ENCODE assay signal across 26 mouse cellular contexts in the genomic region with DNA sequence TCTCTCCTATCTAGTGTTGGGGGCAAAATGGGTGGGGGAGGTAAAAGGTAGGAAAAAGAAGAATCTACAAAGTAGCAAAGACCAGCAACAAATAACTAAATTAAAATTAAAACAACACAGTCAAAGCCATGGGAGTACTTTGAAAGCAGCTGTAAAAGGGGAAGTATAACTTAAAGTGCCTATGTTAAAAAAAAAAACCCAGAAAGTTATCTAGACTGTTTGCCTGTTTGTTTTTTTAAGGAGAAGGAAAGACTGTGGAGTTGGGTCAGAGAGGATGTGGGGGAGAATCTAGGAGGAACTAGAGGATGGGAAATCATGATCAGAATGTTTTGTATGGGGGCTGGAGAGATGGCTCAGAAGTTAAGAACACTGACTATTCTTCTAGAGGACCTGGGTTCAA.
DNase-seq lines count a peak whose midpoint lies in the region; ATAC-seq and TF ChIP-seq lines count a peak whose summit lies in the region.
"Had no signal": no experiment of that assay in that cellular context is flagged by ENCODE, and none has a peak within 500 bp of the region (broad histone marks: within the 10 kb centered on the region; RNA-seq: fewer than 3 reads in every experiment).

No protein-coding gene starts in this region.

- peak; percentile 62 for ATAC-seq in common myeloid progenitor, adult 5-6 weeks (replicated peaks; ENCODE audit: low read depth, poor library complexity, severe bottlenecking)
- ATAC-seq in megakaryocyte progenitor cell, adult 5-6 weeks (replicated peaks; ENCODE audit: poor library complexity) = peak; percentile 60; the same call in 1 of the 2 replicates
- ATAC-seq: activated CD4-positive, CD25-positive, alpha-beta regulatory T cell, adult 4 months; CD4-positive, CD25-positive, alpha-beta regulatory T cell, adult 4 months; forebrain, embryonic 13.5 days; forebrain, embryonic 15.5 days; forebrain, postnatal 0 days; Patski had no signal

- no peaks in the 10 kb centered on the region for H3K36me3 ChIP-seq in MEL (ENCODE audit: control insufficient read depth in 1 of 2, insufficient read depth in 2 of 2, low read length in 2 of 2)
- H3K36me3 ChIP-seq: embryonic facial prominence, embryonic 10.5 days; embryonic facial prominence, embryonic 12.5 days; forebrain, embryonic 15.5 days; G1E had no signal

- H3K27me3 ChIP-seq in MEL (ENCODE audit: control insufficient read depth in 1 of 2, insufficient read depth in 2 of 2, low read length in 2 of 2) = no peaks in the 10 kb centered on the region
- H3K27me3 ChIP-seq: CH12.LX; embryonic facial prominence, embryonic 12.5 days; forebrain, embryonic 13.5 days; forebrain, embryonic 15.5 days; Patski had no signal

- no peak for TF ChIP-seq EP300 in MEL (IDR thresholded peaks at IDR 0.05; ENCODE audit: low read depth in 1 of 2, low read length in 2 of 2)

- no peak for TF ChIP-seq CTCF in MEL (IDR thresholded peaks at IDR 0.05 in 2 of 3, conservative IDR thresholded peaks at IDR 0.05 in 1 of 3; ENCODE audit: control insufficient read depth in 1 of 3, insufficient read depth in 1 of 3, low read depth in 2 of 3, low read length in 3 of 3, poor library complexity in 1 of 3, severe bottlenecking in 1 of 3)

- no peaks in the 10 kb centered on the region for H3K79me2 ChIP-seq in MEL (ENCODE audit: control insufficient read depth, insufficient read depth, low read length, poor library complexity)

- no peak for TF ChIP-seq RAD21 in MEL (IDR thresholded peaks at IDR 0.05; ENCODE audit: low read depth, low read length)

- no peak for TF ChIP-seq POLR2A in MEL (IDR thresholded peaks at IDR 0.05; ENCODE audit: control insufficient read depth in 1 of 2, insufficient read depth in 1 of 2, low read depth in 1 of 2, low read length in 2 of 2, poor library complexity in 1 of 2)

- no peaks in the 10 kb centered on the region for H3K4me1 ChIP-seq in MEL (ENCODE audit: control insufficient read depth in 1 of 2, insufficient read depth in 2 of 2, low read length in 2 of 2)
- H3K4me1 ChIP-seq: embryonic facial prominence, embryonic 10.5 days; embryonic facial prominence, embryonic 12.5 days; forebrain, embryonic 13.5 days; forebrain, embryonic 15.5 days had no signal

- H3K27ac ChIP-seq in MEL (ENCODE audit: control insufficient read depth, low read depth, low read length) = no peak overlapping the region
- H3K27ac ChIP-seq: embryonic facial prominence, embryonic 10.5 days; embryonic facial prominence, embryonic 12.5 days; forebrain, embryonic 13.5 days; forebrain, embryonic 15.5 days had no signal

- no peak overlapping the region for H3K4me3 ChIP-seq in MEL (ENCODE audit: control insufficient read depth in 1 of 2, insufficient read depth in 1 of 2, low read depth in 2 of 2, low read length in 2 of 2)
- H3K4me3 ChIP-seq: embryonic facial prominence, embryonic 10.5 days; embryonic facial prominence, embryonic 12.5 days; forebrain, embryonic 13.5 days; forebrain, embryonic 15.5 days had no signal

- H3K9me3 ChIP-seq in MEL (replicated peaks; ENCODE audit: insufficient read depth, low read length) = no peaks in the 10 kb centered on the region
- H3K9me3 ChIP-seq: embryonic facial prominence, embryonic 10.5 days; embryonic facial prominence, embryonic 12.5 days; forebrain, embryonic 13.5 days; forebrain, embryonic 15.5 days; G1E had no signal

- no peak overlapping the region for H3K9ac ChIP-seq in MEL (ENCODE audit: control insufficient read depth, low read depth, low read length, poor library complexity, severe bottlenecking)
- H3K9ac ChIP-seq: embryonic facial prominence, embryonic 12.5 days; forebrain, embryonic 13.5 days; forebrain, embryonic 15.5 days; forebrain, postnatal 0 days had no signal

- peak; percentile 5 for DNase-seq in 416B (ENCODE audit: low read depth)
- peak; percentile 6 for DNase-seq in MEL (ENCODE audit: low read depth, low spot score)
- no peak for DNase-seq in adrenal gland, postnatal 25 days
- no peak for DNase-seq in kidney, postnatal 10 days
- DNase-seq in thymus, postnatal 14 days = no peak
- DNase-seq: adrenal gland, adult 8-10 months; adrenal gland, postnatal 14 days; B cell, adult 2 months; cerebellum, adult 11 months; cerebellum, adult 18-20 months; cerebellum, adult 8-10 months; cerebellum, adult 9-11 months; cerebellum, postnatal 14 days; cerebellum, postnatal 36 days; forebrain, postnatal 0 days had no signal

TF ChIP-seq in MEL, 35 proteins besides CTCF, POLR2A, EP300 and RAD21:
- TF ChIP-seq KAT2A (conservative IDR thresholded peaks at IDR 0.05; ENCODE audit: low read depth, low read length) (no peak), ZNF384 (IDR thresholded peaks at IDR 0.05; ENCODE audit: low read depth, low read length) (peak; percentile 43; the same call in 1 of the 2 replicates), JUND (IDR thresholded peaks at IDR 0.05; ENCODE audit: low read depth, low read length) (no peak)

Comparison
In these comparisons a context has a peak if more than half of its experiments do, and no peak if none do; other contexts are left out.
1. DNase-seq: peak in 416B (single experiment) and MEL (single experiment); none in adrenal gland, postnatal 25 days (single experiment), kidney, postnatal 10 days (single experiment) and thymus, postnatal 14 days (single experiment).